In the genomic region with DNA sequence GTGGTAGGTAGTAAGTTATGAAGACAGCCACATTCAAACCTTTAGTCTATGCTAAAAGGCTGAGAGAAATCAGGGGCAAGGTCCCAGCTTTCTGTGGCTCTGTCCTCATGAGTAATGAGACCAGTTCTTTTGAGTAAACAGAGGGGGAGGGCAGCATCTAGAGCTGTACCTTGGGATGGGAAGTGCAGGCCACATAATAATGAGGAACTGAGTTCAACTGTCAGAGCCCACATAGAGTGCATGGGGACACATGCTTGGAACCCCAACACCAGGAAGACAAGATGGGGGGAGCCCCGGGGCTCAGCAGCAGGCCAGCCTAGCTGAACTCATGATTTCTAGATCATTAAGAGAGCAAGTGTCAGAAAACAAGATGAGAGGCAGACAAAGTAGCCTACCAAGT, we compare ENCODE assay signal across 28 mouse cellular contexts. TPM values are rescaled to one million over a fixed set of nuclear protein-coding genes. Genes with fewer than 3 reads are reported as not detected.
"Had no signal": no experiment of that assay in that cellular context is flagged by ENCODE, and none has a peak within 500 bp of the region (broad histone marks: within the 10 kb centered on the region; RNA-seq: fewer than 3 reads in every experiment).

No protein-coding gene starts in this region.

- DNase-seq: gastrocnemius, adult 2 months; gastrocnemius, postnatal 10 days; gastrocnemius, postnatal 25 days; heart, adult 11 months; heart, adult 2 months; heart, postnatal 10 days; heart, postnatal 4 days; kidney, adult 11 months; kidney, adult 2 months; kidney, adult 9 months; kidney, postnatal 14 days; kidney, postnatal 36 days; layer of hippocampus, adult 9-11 months; layer of hippocampus, postnatal 36 days; left cerebral cortex, postnatal 4 days; liver; liver, embryonic 13.5 days had no signal

- ATAC-seq: hindbrain, postnatal 0 days; intestine, embryonic 16.5 days had no signal

RNA-seq across cellular contexts. Expression of a gene that starts 52.9 kb away (rescaled TPM):
- total RNA-seq: gastrocnemius, adult 2 months; gastrocnemius, postnatal 10 days; gastrocnemius, postnatal 25 days; gastrocnemius, postnatal 4 days; heart, adult 2 months; heart, postnatal 10 days; heart, postnatal 25 days; heart, postnatal 4 days; hindbrain, postnatal 0 days; layer of hippocampus, adult 18-20 months; layer of hippocampus, adult 8-10 months; layer of hippocampus, postnatal 14 days; layer of hippocampus, postnatal 36 days; left cerebral cortex, adult 18-20 months; left cerebral cortex, adult 8-10 months; left cerebral cortex, postnatal 10 days; left cerebral cortex, postnatal 25 days; left cerebral cortex, postnatal 4 days had no signal
